Mouse (Mus musculus): Measurements from ENCODE around the gene Kcnh4.
A peak's percentile ranks its signal among the peaks of the same experiment; 100 is the strongest.

The Kcnh4 gene

DNA sequence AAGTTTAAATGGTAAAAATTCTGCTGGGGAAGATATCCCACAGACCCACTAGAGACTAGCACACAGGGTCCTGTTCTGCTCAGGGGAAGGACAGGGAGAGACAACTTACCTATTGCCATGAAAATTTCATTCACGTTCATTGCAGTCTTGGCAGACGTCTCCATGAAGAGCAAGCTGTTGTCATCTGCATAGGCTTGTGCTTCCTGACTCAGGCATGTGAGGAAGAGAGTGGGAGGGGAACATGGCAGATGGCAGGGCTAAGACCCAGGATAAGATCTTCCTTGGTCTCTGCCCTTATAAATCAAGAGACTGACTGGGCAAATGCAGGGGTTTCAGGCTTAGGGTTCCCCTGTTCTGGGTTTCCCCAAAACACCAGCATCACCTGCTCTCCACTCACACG lies 43.1 kb downstream of the Kcnh4 start:
- Histone ChIP-seq H3K36me3 (ENCODE audit: control insufficient read depth, insufficient read depth, low read length, poor library complexity, severe bottlenecking) (peaks cover 3% of the 10 kb centered on the region), H3K27me3 (ENCODE audit: control insufficient read depth, insufficient read depth, low read length, poor library complexity, severe bottlenecking) (no peaks in the 10 kb centered on the region)
- no peak for DNase-seq (ENCODE audit: low read depth, low spot score)

DNA sequence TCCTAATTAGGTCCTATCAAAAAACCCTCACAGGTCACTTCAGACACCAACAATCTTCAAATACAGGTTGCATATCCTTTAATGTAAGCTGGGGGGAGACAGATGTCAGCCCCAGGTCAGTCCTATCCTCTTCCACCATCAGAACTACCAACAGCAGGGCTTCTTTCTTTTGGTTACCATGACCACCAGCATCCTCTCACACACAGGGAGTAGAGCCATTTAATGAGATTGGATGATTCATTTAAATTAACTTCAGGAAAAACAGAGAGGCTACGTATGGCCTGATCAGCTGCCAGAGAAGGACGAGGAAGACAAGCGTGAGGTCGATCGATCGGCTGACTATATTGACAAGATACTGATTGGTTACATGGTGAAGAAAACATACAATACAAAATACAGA lies 44.8 kb downstream of the Kcnh4 start:
- no peak for DNase-seq (ENCODE audit: low read depth, low spot score)
- H3K36me3 ChIP-seq (ENCODE audit: control insufficient read depth, insufficient read depth, low read length, poor library complexity, severe bottlenecking) = peaks cover 3% of the 10 kb centered on the region
- no peaks in the 10 kb centered on the region for H3K27me3 ChIP-seq (ENCODE audit: control insufficient read depth, insufficient read depth, low read length, poor library complexity, severe bottlenecking)

GRCm38 (mm10) chr11:100714534-100714915 lies 45.2 kb downstream of the Kcnh4 start:
- Histone ChIP-seq H3K36me3 (ENCODE audit: control insufficient read depth, insufficient read depth, low read length, poor library complexity, severe bottlenecking) (peaks cover 3% of the 10 kb centered on the region), H3K27me3 (ENCODE audit: control insufficient read depth, insufficient read depth, low read length, poor library complexity, severe bottlenecking) (no peaks in the 10 kb centered on the region)
- peak; percentile 82 for DNase-seq (ENCODE audit: low read depth, low spot score)

DNA sequence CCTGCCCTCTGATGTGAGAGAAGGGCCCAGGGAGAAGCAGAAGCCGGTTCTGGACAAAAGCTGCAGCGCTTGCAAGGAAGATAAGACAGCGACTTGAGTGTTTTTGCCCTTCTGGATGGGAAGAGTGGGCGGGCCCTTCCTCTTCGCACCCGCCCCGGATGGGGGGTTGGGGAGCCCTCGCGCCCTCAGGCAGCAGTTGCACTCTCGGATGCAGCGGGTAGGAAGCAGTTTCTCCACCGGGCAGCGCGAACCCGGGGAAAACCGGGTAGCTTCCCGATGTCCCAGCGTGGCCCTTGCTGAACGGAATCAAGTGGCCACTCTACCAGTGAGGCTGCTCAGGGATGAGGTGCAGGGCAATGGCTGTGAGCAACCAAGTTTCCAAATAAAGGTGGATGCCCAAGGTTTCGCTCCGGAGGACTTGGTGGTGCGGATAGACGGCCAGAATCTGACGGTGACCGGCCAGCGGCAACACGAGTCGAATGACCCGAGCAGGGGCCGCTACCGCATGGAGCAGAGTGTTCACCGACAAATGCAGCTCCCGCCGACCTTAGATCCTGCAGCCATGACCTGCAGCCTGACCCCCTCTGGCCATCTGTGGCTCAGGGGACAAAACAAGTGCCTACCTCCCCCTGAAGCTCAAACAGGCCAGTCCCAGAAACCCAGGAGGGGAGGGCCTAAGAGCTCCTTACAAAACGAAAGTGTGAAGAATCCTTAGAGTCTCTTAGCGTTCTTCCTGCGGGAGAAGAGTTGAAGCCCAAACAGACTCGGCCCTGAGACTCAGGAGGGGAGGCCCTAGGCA lies 45.8 kb downstream of the Kcnh4 start, which contains the start of gene Hspb9:
Hspb9 (plus strand) TSS at position 116 of the 799 bp plus-strand sequence.
- H3K27me3 ChIP-seq (ENCODE audit: control insufficient read depth, insufficient read depth, low read length, poor library complexity, severe bottlenecking) = no peaks in the 10 kb centered on the region
- H3K36me3 ChIP-seq (ENCODE audit: control insufficient read depth, insufficient read depth, low read length, poor library complexity, severe bottlenecking) = peaks cover 3% of the 10 kb centered on the region
- peak; percentile 54 for DNase-seq (ENCODE audit: low read depth, low spot score)

GRCm38 (mm10) chr11:100713174-100713573 lies 46.6 kb downstream of the Kcnh4 start:
- no peak for DNase-seq (ENCODE audit: low read depth, low spot score)
- Histone ChIP-seq H3K36me3 (ENCODE audit: control insufficient read depth, insufficient read depth, low read length, poor library complexity, severe bottlenecking) (no peaks in the 10 kb centered on the region; the same call in none of the 2 replicates), H3K27me3 (ENCODE audit: control insufficient read depth, insufficient read depth, low read length, poor library complexity, severe bottlenecking) (no peaks in the 10 kb centered on the region)

GRCm38 (mm10) chr11:100711783-100712615 lies 47.7 kb downstream of the Kcnh4 start, which contains the start of gene Kat2a:
Gene Kat2a, minus strand, starts transcription at chr11:100712465.
- peak; percentile 63 for DNase-seq (ENCODE audit: low read depth, low spot score)
- no peaks in the 10 kb centered on the region for H3K27me3 ChIP-seq (ENCODE audit: control insufficient read depth, insufficient read depth, low read length, poor library complexity, severe bottlenecking)
- no peaks in the 10 kb centered on the region; the same call in none of the 2 replicates for H3K36me3 ChIP-seq (ENCODE audit: control insufficient read depth, insufficient read depth, low read length, poor library complexity, severe bottlenecking)

- no peaks in the 10 kb centered on the region; the same call in 1 of the 2 replicates for H3K36me3 ChIP-seq (ENCODE audit: control insufficient read depth, insufficient read depth, low read length, poor library complexity, severe bottlenecking)
- no peaks in the 10 kb centered on the region for H3K27me3 ChIP-seq (ENCODE audit: control insufficient read depth, insufficient read depth, low read length, poor library complexity, severe bottlenecking)
- DNase-seq (ENCODE audit: low read depth, low spot score) = no peak
Observed at GRCm38 (mm10) chr11:100710977-100711376, 48.8 kb downstream of the Kcnh4 start.

DNA sequence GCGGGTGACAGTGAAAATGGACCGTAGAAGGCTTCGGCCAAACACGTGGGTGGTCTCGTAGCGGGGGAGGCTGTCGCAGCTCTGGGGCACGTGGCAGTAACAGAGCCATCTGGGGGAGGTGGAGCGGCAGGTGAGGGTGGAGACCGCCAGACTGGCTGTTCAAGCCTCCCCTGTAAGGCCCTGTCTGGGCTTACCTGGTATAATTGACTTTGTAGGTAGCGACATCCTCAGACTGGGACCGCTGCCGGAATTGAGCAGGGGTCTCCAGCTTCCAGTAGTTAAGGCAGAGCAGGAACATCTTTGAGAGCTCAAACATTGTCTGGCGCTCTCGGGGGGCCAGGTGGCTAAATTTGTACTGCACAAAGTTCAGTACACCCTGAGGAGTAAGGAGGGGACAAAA lies 49.2 kb downstream of the Kcnh4 start:
- no peak for DNase-seq (ENCODE audit: low read depth, low spot score)

DNA sequence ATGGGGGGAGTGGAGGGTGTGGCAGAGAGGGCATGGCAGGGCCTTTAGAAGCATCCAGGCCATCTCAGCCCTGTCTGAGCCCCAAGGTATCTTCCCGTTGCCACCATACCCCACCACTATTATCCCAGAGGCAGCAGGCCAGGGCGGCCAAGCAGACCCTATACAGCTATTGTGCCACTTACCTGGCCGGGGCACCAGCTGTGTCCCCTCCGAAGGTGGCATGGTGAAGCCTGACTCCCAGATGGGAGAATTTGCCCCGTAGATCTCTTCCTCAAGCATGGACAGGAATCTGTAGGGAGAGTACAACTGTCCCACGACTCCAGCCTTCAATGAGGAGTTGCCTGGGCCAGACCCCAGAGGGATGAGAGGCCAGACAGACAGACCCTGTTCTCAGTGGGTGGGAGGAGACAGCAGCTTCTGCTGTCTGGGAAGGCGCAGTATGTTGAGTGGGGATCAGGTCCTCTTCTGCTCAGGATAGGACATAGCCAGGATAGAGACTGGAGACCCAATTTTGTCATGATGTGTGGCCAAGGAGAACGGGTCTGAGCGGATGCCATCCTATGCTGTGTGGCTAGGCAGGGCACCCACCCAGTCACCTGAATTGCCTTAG lies 50.4 kb downstream of the Kcnh4 start:
- no peaks in the 10 kb centered on the region for H3K27me3 ChIP-seq (ENCODE audit: control insufficient read depth, insufficient read depth, low read length, poor library complexity, severe bottlenecking)
- H3K36me3 ChIP-seq (ENCODE audit: control insufficient read depth, insufficient read depth, low read length, poor library complexity, severe bottlenecking) = no peaks in the 10 kb centered on the region; the same call in none of the 2 replicates
- no peak for DNase-seq (ENCODE audit: low read depth, low spot score)

More for the DNA sequence above, 49.2 kb downstream of the Kcnh4 start:
- Histone ChIP-seq H3K36me3 (ENCODE audit: control insufficient read depth, insufficient read depth, low read length, poor library complexity, severe bottlenecking) (no peaks in the 10 kb centered on the region; the same call in 1 of the 2 replicates), H3K27me3 (ENCODE audit: control insufficient read depth, insufficient read depth, low read length, poor library complexity, severe bottlenecking) (no peaks in the 10 kb centered on the region)

GRCm38 (mm10) chr11:100705095-100705747 lies 54.5 kb downstream of the Kcnh4 start:
- no peaks in the 10 kb centered on the region; the same call in 1 of the 2 replicates for H3K36me3 ChIP-seq (ENCODE audit: control insufficient read depth, insufficient read depth, low read length, poor library complexity, severe bottlenecking)
- no peak for DNase-seq (ENCODE audit: low read depth, low spot score)
- no peaks in the 10 kb centered on the region for H3K27me3 ChIP-seq (ENCODE audit: control insufficient read depth, insufficient read depth, low read length, poor library complexity, severe bottlenecking)

GRCm38 (mm10) chr11:100703851-100704531 lies 55.8 kb downstream of the Kcnh4 start, which contains the start of gene Dhx58:
Gene Dhx58, minus strand, starts transcription at chr11:100704271.
- DNase-seq (ENCODE audit: low read depth, low spot score) = peak; percentile 65
- H3K27me3 ChIP-seq (ENCODE audit: control insufficient read depth, insufficient read depth, low read length, poor library complexity, severe bottlenecking) = no peaks in the 10 kb centered on the region

DNA sequence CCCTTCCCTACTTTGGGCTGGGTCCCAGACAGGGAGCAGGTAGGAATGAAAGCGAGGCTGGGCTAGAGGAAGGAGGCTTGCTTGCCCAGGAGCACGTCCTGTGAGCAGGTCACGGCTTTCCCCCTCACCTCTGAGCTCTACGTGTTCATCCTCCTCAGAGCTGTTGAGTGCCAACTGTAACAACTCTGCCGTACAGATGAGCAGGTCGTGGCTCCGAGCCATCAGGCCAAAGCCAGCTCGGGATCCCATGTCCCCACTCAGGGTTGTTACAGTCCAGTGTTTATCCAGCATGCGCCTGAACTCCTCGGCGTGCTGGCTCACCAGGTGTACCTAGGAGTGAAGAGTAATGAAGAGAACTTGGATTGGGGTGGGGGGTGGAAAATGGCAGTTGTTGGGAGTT lies 56.4 kb downstream of the Kcnh4 start:
- peak; percentile 23 for DNase-seq (ENCODE audit: low read depth, low spot score)
- Histone ChIP-seq H3K27me3 (ENCODE audit: control insufficient read depth, insufficient read depth, low read length, poor library complexity, severe bottlenecking) (no peaks in the 10 kb centered on the region), H3K36me3 (ENCODE audit: control insufficient read depth, insufficient read depth, low read length, poor library complexity, severe bottlenecking) (peaks cover under 1% of the 10 kb centered on the region; the same call in 1 of the 2 replicates)

More at GRCm38 (mm10) chr11:100703851-100704531, 55.8 kb downstream of the Kcnh4 start, which contains the start of gene Dhx58:
- H3K36me3 ChIP-seq (ENCODE audit: control insufficient read depth, insufficient read depth, low read length, poor library complexity, severe bottlenecking) = no peaks in the 10 kb centered on the region; the same call in 1 of the 2 replicates

GRCm38 (mm10) chr11:100702906-100703305 lies 56.8 kb downstream of the Kcnh4 start:
- Histone ChIP-seq H3K36me3 (ENCODE audit: control insufficient read depth, insufficient read depth, low read length, poor library complexity, severe bottlenecking) (peaks cover 1% of the 10 kb centered on the region; the same call in 1 of the 2 replicates), H3K27me3 (ENCODE audit: control insufficient read depth, insufficient read depth, low read length, poor library complexity, severe bottlenecking) (no peaks in the 10 kb centered on the region)
- DNase-seq (ENCODE audit: low read depth, low spot score) = no peak

Data from splenic B cell, adult 2 months (primary cell).